Mouse (Mus musculus) testis, adult 2 months (tissue): ENCODE measurements at regions not wholly inside any gene's neighbourhood (a gene's known extent, or its start where the extent isn't known, plus 50 kb on each side); places are given as distances from the start of the nearest gene placed in this dataset.
"Not testable (repeated sequence)": the region's sequence is repeated elsewhere in the genome, so short reads cannot be mapped to it uniquely, and the experiment has no call there.

Experiments
- H3K27ac ChIP-seq: fragments of 200-500 bp; 2 replicates; pipeline ENCODE4 v1.5.1; 2012; ENCODE audit warnings: low read depth, low read length; ENCODE audit not compliant: control insufficient read depth, insufficient read depth
- H3K27me3 ChIP-seq: fragments of 200-500 bp; 2 replicates; pipeline ENCODE4 v1.6.1; 2012; ENCODE audit warnings: mild to moderate bottlenecking, low read length, moderate library complexity; ENCODE audit not compliant: control insufficient read depth, insufficient read depth
- H3K36me3 ChIP-seq: fragments of 200-500 bp; 2 replicates; pipeline ENCODE4 v1.6.1; 2012; ENCODE audit warnings: mild to moderate bottlenecking, low read length; ENCODE audit not compliant: control insufficient read depth, insufficient read depth
- H3K4me1 ChIP-seq: fragments of 200-500 bp; 2 replicates; pipeline ENCODE4 v1.6.1; 2012; ENCODE audit warnings: low read length; ENCODE audit not compliant: control insufficient read depth, insufficient read depth
- H3K4me3 ChIP-seq: fragments of 200-500 bp; 2 replicates; pipeline ENCODE4 v1.5.1; 2012; ENCODE audit warnings: low read depth, mild to moderate bottlenecking, low read length, moderate library complexity, mixed read lengths; ENCODE audit not compliant: control insufficient read depth
- CTCF ChIP-seq: fragments of 200-500 bp; IDR thresholded peaks from 2 replicates; pipeline ENCODE4 v1.5.1; 2012; ENCODE audit warnings: low read depth, mild to moderate bottlenecking, inconsistent platforms, low read length, moderate library complexity; ENCODE audit not compliant: control insufficient read depth, insufficient read depth, insufficient replicate concordance
- POLR2A ChIP-seq: fragments of 200-500 bp; IDR thresholded peaks from 2 replicates; pipeline ENCODE4 v1.6.1; 2012; ENCODE audit warnings: low read depth, mild to moderate bottlenecking, inconsistent platforms, low read length, moderate library complexity; ENCODE audit not compliant: control insufficient read depth

DNA sequence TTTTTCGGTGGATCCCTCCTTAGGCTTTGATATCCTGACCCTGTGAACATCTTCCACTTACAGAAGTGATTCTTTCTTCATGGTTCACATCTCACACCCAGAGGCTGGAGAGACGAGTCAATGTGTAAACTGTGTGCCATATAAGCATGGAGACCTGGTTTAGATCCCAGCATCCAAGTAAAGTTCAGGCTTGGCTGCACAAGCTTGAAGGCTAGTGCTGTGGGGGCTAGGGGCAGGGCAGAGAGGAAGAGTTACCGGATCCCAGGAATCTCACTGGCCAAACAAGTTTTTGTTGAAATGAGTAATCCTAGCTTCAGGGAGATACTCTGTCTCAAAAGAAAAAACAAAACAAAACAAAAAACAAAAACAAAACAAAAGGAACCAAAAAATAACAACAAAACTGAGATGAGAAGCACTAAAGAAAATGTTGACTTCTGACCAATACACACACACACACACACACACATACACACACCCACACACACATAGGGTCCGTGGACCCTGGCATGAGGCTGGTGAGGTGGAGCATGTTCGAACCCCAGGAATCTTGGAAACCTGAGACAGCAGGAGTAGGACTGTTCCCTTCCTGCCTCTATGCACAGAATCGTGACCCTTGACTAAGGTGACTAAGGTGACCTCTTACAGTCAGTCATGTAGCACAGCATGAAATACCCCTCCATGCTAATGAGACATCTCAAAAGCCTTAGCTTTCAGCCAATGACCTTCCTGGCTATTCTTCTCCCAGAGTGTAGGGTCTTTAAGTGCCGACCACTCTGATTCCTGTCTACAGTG lies 55.2 kb downstream of the Gm12728 start:
- Histone ChIP-seq H3K4me3 (no peak overlapping the region), H3K36me3 (no peaks in the 10 kb centered on the region), H3K4me1 (no peaks in the 10 kb centered on the region; the same call in 1 of the 2 replicates), H3K27ac (no peak overlapping the region), H3K27me3 (no peaks in the 10 kb centered on the region)
- TF ChIP-seq POLR2A (no peak), CTCF (no peak)

DNA sequence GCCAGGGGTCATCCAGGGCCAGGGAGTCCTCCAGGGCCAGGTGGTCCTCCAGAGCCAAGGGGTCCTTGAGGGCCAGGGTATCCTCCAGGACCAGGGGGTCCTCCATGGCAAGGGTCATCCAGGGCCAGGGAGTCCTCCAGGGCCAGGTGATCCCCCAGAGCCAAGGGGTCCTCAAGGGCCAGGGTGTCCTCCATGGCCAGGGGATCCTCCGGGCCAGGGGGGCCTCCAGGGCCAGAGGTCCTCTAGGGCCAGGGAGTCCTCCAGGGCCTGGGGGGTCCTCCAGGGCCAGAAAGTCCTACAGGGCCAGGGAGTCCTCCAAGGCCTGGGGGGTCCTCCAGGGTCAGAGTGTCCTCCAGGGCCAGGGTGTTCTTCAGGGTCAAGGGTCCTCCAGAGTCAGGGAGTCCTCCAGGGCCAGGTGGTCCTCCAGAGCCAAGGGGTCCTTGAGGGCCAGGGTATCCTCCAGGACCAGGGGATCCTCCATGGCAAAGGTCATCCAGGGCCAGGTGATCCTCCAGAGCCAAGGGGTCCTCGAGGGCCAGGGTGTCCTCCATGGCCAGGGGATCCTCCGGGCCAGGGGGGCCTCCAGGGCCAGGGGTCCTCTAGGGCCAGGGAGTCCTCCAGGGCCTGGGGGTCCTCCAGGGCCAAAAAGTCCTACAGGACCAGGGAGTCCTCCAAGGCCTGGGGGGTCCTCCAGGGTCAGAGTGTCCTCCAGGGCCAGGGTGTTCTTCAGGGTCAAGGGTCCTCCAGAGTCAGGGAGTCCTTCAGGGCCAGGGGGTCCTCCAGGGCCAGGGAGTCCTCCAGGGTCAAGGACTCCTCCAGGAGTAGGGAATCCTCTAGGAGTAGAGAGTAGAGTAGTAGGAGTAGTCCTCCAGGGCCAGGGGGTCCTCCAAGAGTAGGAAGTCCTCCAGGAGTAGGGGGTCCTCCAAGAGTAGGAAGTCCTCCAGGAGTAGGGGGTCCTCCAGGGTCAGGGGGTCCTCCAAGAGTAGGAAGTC lies 56.6 kb downstream of the Gm12728 start:
- H3K36me3 ChIP-seq, H3K4me1 ChIP-seq, H3K27me3 ChIP-seq, H3K4me3 ChIP-seq, H3K27ac ChIP-seq: not testable (repeated sequence)

GRCm38 (mm10) chr4:105853086-105853485 lies 63.4 kb downstream of the Gm12728 start:
- H3K4me1 ChIP-seq, result no peaks in the 10 kb centered on the region; the same call in 1 of the 2 replicates
- TF ChIP-seq CTCF (no peak), POLR2A (no peak)
- no peaks in the 10 kb centered on the region for H3K36me3 ChIP-seq
- no peak overlapping the region for H3K27ac ChIP-seq
- H3K27me3 ChIP-seq, result no peaks in the 10 kb centered on the region
- no peak overlapping the region for H3K4me3 ChIP-seq

GRCm38 (mm10) chr4:105859052-105859864 lies 69.6 kb downstream of the Gm12728 start:
- peak overlapping the region; percentile 59 for H3K27ac ChIP-seq
- no peaks in the 10 kb centered on the region for H3K36me3 ChIP-seq
- H3K4me1 ChIP-seq, result no peaks in the 10 kb centered on the region
- H3K27me3 ChIP-seq, result no peaks in the 10 kb centered on the region
- H3K4me3 ChIP-seq, result no peak overlapping the region
- TF ChIP-seq CTCF, result no peak

DNA sequence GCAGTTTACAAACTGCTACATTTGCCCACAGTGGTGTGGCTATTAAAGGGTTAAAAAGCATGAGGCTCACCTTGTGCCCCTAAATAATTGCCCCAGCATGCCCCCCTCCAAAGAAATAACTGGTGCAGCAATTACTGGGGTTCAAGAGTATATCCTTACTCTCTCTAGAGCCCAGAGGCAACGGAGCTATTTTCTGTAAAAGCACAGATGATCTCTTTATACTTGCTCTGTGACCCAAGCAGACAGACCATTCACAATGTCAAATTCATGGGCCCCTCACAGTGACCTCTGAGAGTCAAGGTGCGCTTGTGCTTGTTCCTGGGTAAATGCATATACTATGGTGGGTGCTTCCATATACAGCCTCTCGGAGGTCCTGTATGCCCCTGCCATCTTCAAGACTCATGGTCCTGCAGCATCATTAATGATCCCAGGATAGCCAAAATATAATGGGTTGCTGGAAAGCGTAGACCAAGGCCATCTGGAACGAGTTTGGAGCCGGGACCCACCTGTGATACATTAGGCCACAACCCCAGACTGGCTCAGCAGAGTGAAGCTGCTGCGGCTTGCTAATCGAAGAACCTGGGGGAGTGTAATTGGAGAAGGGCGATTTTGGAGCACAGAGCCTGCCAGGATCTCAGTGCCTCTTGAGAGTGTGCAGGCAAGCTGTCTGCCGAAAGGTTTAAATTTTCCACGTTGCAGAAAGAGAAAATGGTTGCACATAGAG lies 71.4 kb downstream of the Gm12728 start:
- H3K36me3 ChIP-seq, result no peaks in the 10 kb centered on the region
- H3K27ac ChIP-seq, result no peak overlapping the region
- TF ChIP-seq POLR2A (no peak), CTCF (no peak)
- no peaks in the 10 kb centered on the region for H3K27me3 ChIP-seq
- H3K4me1 ChIP-seq, result no peaks in the 10 kb centered on the region
- H3K4me3 ChIP-seq, result no peak overlapping the region

GRCm38 (mm10) chr4:105861654-105862037 lies 72.0 kb downstream of the Gm12728 start:
- no peak overlapping the region for H3K4me3 ChIP-seq
- H3K4me1 ChIP-seq, result no peaks in the 10 kb centered on the region
- H3K36me3 ChIP-seq, result no peaks in the 10 kb centered on the region
- no peak overlapping the region for H3K27ac ChIP-seq
- H3K27me3 ChIP-seq, result no peaks in the 10 kb centered on the region
- no peak for TF ChIP-seq POLR2A
- TF ChIP-seq CTCF, result no peak
